Mouse (Mus musculus): ENCODE results near the gene Ifi27.

- no peak for TF ChIP-seq CTCF (IDR thresholded peaks at IDR 0.05; ENCODE audit: insufficient read depth, low read length)
- no peak for TF ChIP-seq POLR2A (IDR thresholded peaks at IDR 0.05; ENCODE audit: borderline replicate concordance, extremely low read depth, low read depth, low read length)
These were observed 25.9 kb upstream of the Ifi27 start for GRCm38 (mm10) chr12:103408144-103408543.

Measured in lung, adult 2 months (tissue).